Mouse (Mus musculus): ENCODE measurements around the gene Acot13.

The Acot13 gene

GRCm38 (mm10) chr13:24826116-24826515 is 5.2 kb downstream of the Acot13 start:
- no peak for DNase-seq

GRCm38 (mm10) chr13:24825587-24825986 is 5.8 kb downstream of the Acot13 start:
- DNase-seq, result no peak

- no peak for DNase-seq
Observed at GRCm38 (mm10) chr13:24824647-24825046, 6.7 kb downstream of the Acot13 start.

- DNase-seq, result no peak
Observed at GRCm38 (mm10) chr13:24822663-24823343, 8.5 kb downstream of the Acot13 start.

GRCm38 (mm10) chr13:24819931-24820330 is 11.4 kb downstream of the Acot13 start:
- no peak for DNase-seq

- DNase-seq, result no peak
Observed at GRCm38 (mm10) chr13:24816125-24817092, 14.9 kb downstream of the Acot13 start.

- no peak for DNase-seq
Observed at GRCm38 (mm10) chr13:24814616-24815015, 16.7 kb downstream of the Acot13 start.

GRCm38 (mm10) chr13:24812521-24812920 is 18.8 kb downstream of the Acot13 start:
- DNase-seq, result no peak

GRCm38 (mm10) chr13:24806079-24806478 is 25.3 kb downstream of the Acot13 start:
- DNase-seq, result no peak

GRCm38 (mm10) chr13:24803196-24803595 is 28.1 kb downstream of the Acot13 start:
- no peak for DNase-seq

GRCm38 (mm10) chr13:24802131-24802691 is 29.1 kb downstream of the Acot13 start:
- peak; percentile 37 for DNase-seq

- DNase-seq, result peak; percentile 72
Observed at GRCm38 (mm10) chr13:24801308-24801921, 29.9 kb downstream of the Acot13 start, which contains the start of gene BC005537. Gene BC005537, plus strand, starts transcription at chr13:24801657.

GRCm38 (mm10) chr13:24800674-24801307 is 30.5 kb downstream of the Acot13 start:
- peak; percentile 98 for DNase-seq

- peak; percentile 58 for DNase-seq
Observed at GRCm38 (mm10) chr13:24799925-24800673, 31.2 kb downstream of the Acot13 start.

- DNase-seq, result no peak
Observed at GRCm38 (mm10) chr13:24799378-24799777, 32.0 kb downstream of the Acot13 start.

- DNase-seq, result no peak
Observed at GRCm38 (mm10) chr13:24798686-24799085, 32.7 kb downstream of the Acot13 start.

- no peak for DNase-seq
Observed at GRCm38 (mm10) chr13:24792411-24793045, 38.8 kb downstream of the Acot13 start.

- no peak for DNase-seq
Observed at GRCm38 (mm10) chr13:24791349-24791748, 40.0 kb downstream of the Acot13 start.

GRCm38 (mm10) chr13:24787477-24787876 is 43.9 kb downstream of the Acot13 start:
- no peak for DNase-seq

GRCm38 (mm10) chr13:24786014-24786490 is 45.3 kb downstream of the Acot13 start:
- peak; percentile 42 for DNase-seq

GRCm38 (mm10) chr13:24781916-24782315 is 49.4 kb downstream of the Acot13 start:
- DNase-seq, result peak; percentile 42
